ENCODE assay signal across 9 mouse cellular contexts in the genomic region with DNA sequence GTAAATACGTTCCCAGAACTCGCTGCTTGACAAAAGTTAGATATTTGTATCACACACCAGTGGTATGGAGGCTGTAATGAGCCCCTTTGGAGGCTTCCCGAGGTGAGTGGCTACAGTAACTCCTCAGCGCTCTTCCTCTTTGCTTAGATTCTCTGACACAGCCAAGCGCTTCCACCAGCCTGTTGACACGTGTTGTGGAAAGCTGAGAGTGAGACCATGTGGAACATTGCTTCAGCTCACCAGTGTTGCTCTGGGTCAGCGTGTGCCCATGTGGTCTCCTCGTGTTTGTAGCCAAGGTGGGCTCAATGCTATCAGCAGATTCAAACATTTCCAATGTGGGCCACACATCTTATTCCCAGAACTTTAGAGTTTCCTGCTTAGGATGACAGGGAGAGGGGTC. TPM values are rescaled to one million over a fixed set of nuclear protein-coding genes. Genes with fewer than 3 reads are reported as not detected.
A peak's percentile ranks its signal among the peaks of the same experiment; 100 is the strongest.
DNase-seq lines count a peak whose midpoint lies in the region; ATAC-seq lines count a peak whose summit lies in the region.
"Had no signal": no experiment of that assay in that cellular context is flagged by ENCODE, and none has a peak within 500 bp of the region (broad histone marks: within the 10 kb centered on the region; RNA-seq: fewer than 3 reads in every experiment).

No protein-coding gene starts in this region.

- DNase-seq in heart, postnatal 14 days = no peak
- no peak for DNase-seq in midbrain, embryonic 11.5 days (ENCODE audit: low spot score, missing footprints)
- peak; percentile 28 for DNase-seq in kidney, postnatal 10 days
- no peak for DNase-seq in frontal cortex, postnatal 36 days (ENCODE audit: low spot score in 2 of 2)
- no peak for DNase-seq in adrenal gland, postnatal 14 days
- DNase-seq in cerebellum, postnatal 36 days = no peak

- H3K4me1 ChIP-seq in heart, embryonic 13.5 days = peaks cover 47% of the 10 kb centered on the region
- H3K4me1 ChIP-seq in midbrain, embryonic 13.5 days (replicated peaks) = peaks cover 72% of the 10 kb centered on the region
- H3K4me1 ChIP-seq in midbrain, embryonic 11.5 days (ENCODE audit: control insufficient read depth, insufficient read depth, low read length) = peaks cover 21% of the 10 kb centered on the region

- 67% methylated on average over 8 of the region's 8 CpGs for WGBS in heart, embryonic 13.5 days
- WGBS in midbrain, embryonic 13.5 days = 83% methylated on average over 8 of the region's 8 CpGs
- WGBS in midbrain, embryonic 11.5 days = 77% methylated on average over 8 of the region's 8 CpGs

- peaks cover 2% of the 10 kb centered on the region; the same call in 1 of the 2 replicates for H3K36me3 ChIP-seq in heart, embryonic 13.5 days
- H3K36me3 ChIP-seq in midbrain, embryonic 13.5 days = no peaks in the 10 kb centered on the region
- H3K36me3 ChIP-seq in midbrain, embryonic 11.5 days (ENCODE audit: control insufficient read depth, insufficient read depth, low read length) = no peaks in the 10 kb centered on the region

- peak overlapping the region; percentile 5; the same call in 1 of the 2 replicates for H3K4me3 ChIP-seq in heart, embryonic 13.5 days
- peak overlapping the region; percentile 92 for H3K4me3 ChIP-seq in midbrain, embryonic 13.5 days (replicated peaks)
- no peak overlapping the region for H3K4me3 ChIP-seq in midbrain, embryonic 11.5 days (ENCODE audit: low read depth, low read length)
- H3K4me3 ChIP-seq: liver, embryonic 12.5 days had no signal

- ATAC-seq in heart, embryonic 13.5 days (ENCODE audit: extremely low read depth, insufficient number of reproducible peaks, low FRiP score, low TSS enrichment) = no peak
- no peak for ATAC-seq in midbrain, embryonic 13.5 days
- no peak for ATAC-seq in midbrain, embryonic 11.5 days (ENCODE audit: low FRiP score)
- ATAC-seq: liver, embryonic 12.5 days had no signal

- H3K9ac ChIP-seq in heart, embryonic 13.5 days = no peak overlapping the region
- H3K9ac ChIP-seq in midbrain, embryonic 13.5 days (replicated peaks) = no peak overlapping the region
- H3K9ac ChIP-seq in midbrain, embryonic 11.5 days (ENCODE audit: low read length) = no peak overlapping the region
- H3K9ac ChIP-seq: liver, embryonic 12.5 days had no signal

- peaks cover 51% of the 10 kb centered on the region for H3K27me3 ChIP-seq in heart, embryonic 13.5 days (replicated peaks)
- H3K27me3 ChIP-seq in midbrain, embryonic 13.5 days = no peaks in the 10 kb centered on the region
- H3K27me3 ChIP-seq in midbrain, embryonic 11.5 days (ENCODE audit: control insufficient read depth, insufficient read depth, low read length) = no peaks in the 10 kb centered on the region

- peak overlapping the region; percentile 33 for H3K4me2 ChIP-seq in heart, embryonic 13.5 days
- peak overlapping the region; percentile 41 for H3K4me2 ChIP-seq in midbrain, embryonic 13.5 days (replicated peaks)
- no peak overlapping the region for H3K4me2 ChIP-seq in midbrain, embryonic 11.5 days
- H3K4me2 ChIP-seq: liver, embryonic 12.5 days had no signal

- H3K9me3 ChIP-seq in heart, embryonic 13.5 days = no peaks in the 10 kb centered on the region
- H3K9me3 ChIP-seq in midbrain, embryonic 13.5 days = no peaks in the 10 kb centered on the region
- H3K9me3 ChIP-seq in midbrain, embryonic 11.5 days (ENCODE audit: control insufficient read depth, low read length) = no peaks in the 10 kb centered on the region
- H3K9me3 ChIP-seq: liver, embryonic 12.5 days had no signal

- intact Hi-C loops in heart, postnatal 14 days (cut with DNase I) = loop anchor here (5.0 to 10.0 kb wide), 2 partner anchors 54 to 116 kb away; no protein-coding TSS in a partner anchor

- H3K27ac ChIP-seq in heart, embryonic 13.5 days (replicated peaks) = no peak overlapping the region
- H3K27ac ChIP-seq in midbrain, embryonic 13.5 days = no peak overlapping the region
- no peak overlapping the region for H3K27ac ChIP-seq in midbrain, embryonic 11.5 days (ENCODE audit: low read depth, low read length)
- H3K27ac ChIP-seq: liver, embryonic 12.5 days had no signal

RNA-seq across cellular contexts. Expression of a gene that starts 5.0 kb away (rescaled TPM):
- 4.8 and 5.3 TPM in 2 replicates for polyA plus RNA-seq in heart, embryonic 13.5 days (2015; fragmentation: Nextera tagmentation; extraction: Ambion mirVana)
- 1 to 10 TPM; 8.0 to 8.8 TPM for total RNA-seq in heart, postnatal 14 days (2021)
- 29.3 and 29.8 TPM in 2 replicates for polyA plus RNA-seq in midbrain, embryonic 13.5 days (2015; fragmentation: Nextera tagmentation; extraction: Ambion mirVana)
- 18.0 and 18.5 TPM in 2 replicates for polyA plus RNA-seq in midbrain, embryonic 11.5 days (2014; fragmentation: Nextera tagmentation; extraction: Ambion mirVana)
- 9.3 and 10.1 TPM in 2 replicates for total RNA-seq in adrenal gland, postnatal 14 days (2021)
